Mouse (Mus musculus) olfactory bulb, adult 2 months (tissue): ENCODE measurements around the gene Plekha6.

Experiments used
- CTCF ChIP-seq: fragments of 200-500 bp; IDR thresholded peaks from 2 replicates; pipeline ENCODE4 v1.5.1; 2012; ENCODE audit warnings: low read depth, mild to moderate bottlenecking, low read length, moderate library complexity; ENCODE audit not compliant: insufficient read depth
- POLR2A ChIP-seq: fragments of 200-500 bp; IDR thresholded peaks from 2 replicates; pipeline ENCODE4 v1.6.1; 2012; ENCODE audit warnings: mild to moderate bottlenecking, low read depth, low read length, moderate library complexity; ENCODE audit not compliant: insufficient read depth

GRCm38 (mm10) chr1:133118844-133119243, 45.2 kb upstream of the Plekha6 start:
- TF ChIP-seq CTCF (no peak), POLR2A (no peak)
